Mouse (Mus musculus): ENCODE measurements around the gene Ano6. TPM values are rescaled to one million over a fixed set of nuclear protein-coding genes. Genes with fewer than 3 reads are reported as not detected.

The Ano6 gene
- polyA plus RNA-seq, 1 experiment from 2014 or later = 24.6 TPM

- Histone ChIP-seq H3K36me3 (ENCODE audit: control insufficient read depth, insufficient read depth, low read length) (no peaks in the 10 kb centered on the region), H3K27ac (ENCODE audit: low read length) (no peak overlapping the region), H3K4me3 (ENCODE audit: low read depth, low read length) (no peak overlapping the region), H3K4me2 (ENCODE audit: low read length) (no peak overlapping the region), H3K9ac (ENCODE audit: low read depth, low read length) (no peak overlapping the region), H3K27me3 (ENCODE audit: control insufficient read depth, insufficient read depth, low read depth, low read length) (no peaks in the 10 kb centered on the region), H3K4me1 (ENCODE audit: control insufficient read depth, insufficient read depth, low read length) (peaks cover 2% of the 10 kb centered on the region; the same call in 1 of the 2 replicates), H3K9me3 (replicated peaks; ENCODE audit: control insufficient read depth, low read length, poor library complexity, severe bottlenecking) (no peaks in the 10 kb centered on the region)
- 93% methylated on average over 10 of the region's 10 CpGs for WGBS
- no peak for ATAC-seq
Observed at GRCm38 (mm10) chr15:95875898-95876297, 85.3 kb downstream of the Ano6 start.

GRCm38 (mm10) chr15:95880616-95881151, 90.0 kb downstream of the Ano6 start:
- no peak for ATAC-seq
- H3K4me2 ChIP-seq (ENCODE audit: low read length) = no peak overlapping the region
- WGBS = 57% methylated on average over 10 of the region's 10 CpGs

GRCm38 (mm10) chr15:95882436-95882835, 91.8 kb downstream of the Ano6 start:
- Histone ChIP-seq H3K4me3 (ENCODE audit: low read depth, low read length) (no peak overlapping the region), H3K4me1 (ENCODE audit: control insufficient read depth, insufficient read depth, low read length) (peaks cover 8% of the 10 kb centered on the region), H3K4me2 (ENCODE audit: low read length) (no peak overlapping the region), H3K9ac (ENCODE audit: low read depth, low read length) (no peak overlapping the region), H3K27ac (ENCODE audit: low read length) (no peak overlapping the region), H3K27me3 (ENCODE audit: control insufficient read depth, insufficient read depth, low read depth, low read length) (no peaks in the 10 kb centered on the region), H3K36me3 (ENCODE audit: control insufficient read depth, insufficient read depth, low read length) (no peaks in the 10 kb centered on the region), H3K9me3 (replicated peaks; ENCODE audit: control insufficient read depth, low read length, poor library complexity, severe bottlenecking) (no peaks in the 10 kb centered on the region)
- 93% methylated on average over 4 of the region's 4 CpGs for WGBS
- no peak for ATAC-seq

More at GRCm38 (mm10) chr15:95880616-95881151, 90.0 kb downstream of the Ano6 start:
- Histone ChIP-seq H3K27me3 (ENCODE audit: control insufficient read depth, insufficient read depth, low read depth, low read length) (no peaks in the 10 kb centered on the region), H3K27ac (ENCODE audit: low read length) (no peak overlapping the region), H3K9me3 (replicated peaks; ENCODE audit: control insufficient read depth, low read length, poor library complexity, severe bottlenecking) (no peaks in the 10 kb centered on the region), H3K9ac (ENCODE audit: low read depth, low read length) (no peak overlapping the region), H3K36me3 (ENCODE audit: control insufficient read depth, insufficient read depth, low read length) (no peaks in the 10 kb centered on the region), H3K4me1 (ENCODE audit: control insufficient read depth, insufficient read depth, low read length) (peaks cover 3% of the 10 kb centered on the region; the same call in 1 of the 2 replicates), H3K4me3 (ENCODE audit: low read depth, low read length) (no peak overlapping the region)

- H3K9me3 ChIP-seq (replicated peaks; ENCODE audit: control insufficient read depth, low read length, poor library complexity, severe bottlenecking) = no peaks in the 10 kb centered on the region
- 80% methylated on average over 6 of the region's 6 CpGs for WGBS
- no peak overlapping the region for H3K4me3 ChIP-seq (ENCODE audit: low read depth, low read length)
- no peak overlapping the region for H3K9ac ChIP-seq (ENCODE audit: low read depth, low read length)
- no peak overlapping the region for H3K4me2 ChIP-seq (ENCODE audit: low read length)
- H3K36me3 ChIP-seq (ENCODE audit: control insufficient read depth, insufficient read depth, low read length) = no peaks in the 10 kb centered on the region
- ATAC-seq = no peak
- peaks cover 18% of the 10 kb centered on the region for H3K4me1 ChIP-seq (ENCODE audit: control insufficient read depth, insufficient read depth, low read length)
- no peak overlapping the region for H3K27ac ChIP-seq (ENCODE audit: low read length)
- H3K27me3 ChIP-seq (ENCODE audit: control insufficient read depth, insufficient read depth, low read depth, low read length) = no peaks in the 10 kb centered on the region
Observed at GRCm38 (mm10) chr15:95883559-95883958, 92.9 kb downstream of the Ano6 start.

DNA sequence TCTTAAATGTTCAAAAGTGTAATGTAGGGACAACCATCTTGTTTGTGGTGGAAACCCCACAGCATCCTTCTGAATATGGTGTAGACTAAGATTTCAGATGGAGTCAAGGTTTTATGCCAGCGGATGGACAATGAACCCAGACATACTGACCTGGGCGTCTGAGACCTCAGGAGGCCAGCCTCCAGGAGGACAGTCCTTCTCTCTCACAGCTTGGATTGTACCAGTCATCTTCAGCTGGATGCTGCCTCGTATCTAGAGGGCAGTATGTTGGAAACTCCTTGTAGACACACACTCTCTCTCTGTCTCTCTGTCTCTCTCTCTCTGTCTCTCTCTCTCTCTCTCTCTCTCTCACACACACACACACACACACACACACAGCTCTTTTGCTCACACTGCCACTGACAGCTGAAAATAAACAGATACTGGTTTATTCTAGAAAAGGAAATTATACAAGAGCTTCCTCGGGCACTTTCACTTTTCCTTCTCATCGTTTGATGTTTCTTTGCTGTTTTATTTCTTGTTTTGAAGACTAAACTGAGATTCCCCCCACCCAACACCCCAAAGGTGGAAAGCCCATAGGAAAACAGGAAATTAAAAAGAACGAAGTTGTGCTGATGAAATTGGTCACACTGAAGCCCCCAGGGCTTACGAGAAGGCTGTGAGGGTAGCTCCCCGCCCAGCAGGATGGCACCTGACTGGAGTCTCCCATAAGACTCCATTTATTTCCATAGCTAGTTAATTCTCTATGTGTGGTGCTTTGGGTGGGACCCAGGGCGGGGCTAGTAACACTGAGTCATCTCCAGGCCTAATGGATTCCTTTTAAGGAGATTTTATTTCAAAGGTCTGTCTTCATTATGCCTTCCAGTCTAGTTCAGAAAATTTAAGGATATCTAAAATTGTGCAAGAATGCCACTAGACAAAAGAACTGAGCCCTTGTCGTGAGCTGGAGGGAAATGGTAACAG, 94.3 kb downstream of the Ano6 start:
- no peak for ATAC-seq
- Histone ChIP-seq H3K27ac (ENCODE audit: low read length) (no peak overlapping the region), H3K36me3 (ENCODE audit: control insufficient read depth, insufficient read depth, low read length) (no peaks in the 10 kb centered on the region), H3K4me2 (ENCODE audit: low read length) (no peak overlapping the region), H3K27me3 (ENCODE audit: control insufficient read depth, insufficient read depth, low read depth, low read length) (no peaks in the 10 kb centered on the region), H3K9me3 (replicated peaks; ENCODE audit: control insufficient read depth, low read length, poor library complexity, severe bottlenecking) (no peaks in the 10 kb centered on the region; the same call in 1 of the 2 replicates), H3K4me1 (ENCODE audit: control insufficient read depth, insufficient read depth, low read length) (peaks cover 18% of the 10 kb centered on the region), H3K4me3 (ENCODE audit: low read depth, low read length) (no peak overlapping the region), H3K9ac (ENCODE audit: low read depth, low read length) (no peak overlapping the region)
- 89% methylated on average over 10 of the region's 10 CpGs for WGBS

DNA sequence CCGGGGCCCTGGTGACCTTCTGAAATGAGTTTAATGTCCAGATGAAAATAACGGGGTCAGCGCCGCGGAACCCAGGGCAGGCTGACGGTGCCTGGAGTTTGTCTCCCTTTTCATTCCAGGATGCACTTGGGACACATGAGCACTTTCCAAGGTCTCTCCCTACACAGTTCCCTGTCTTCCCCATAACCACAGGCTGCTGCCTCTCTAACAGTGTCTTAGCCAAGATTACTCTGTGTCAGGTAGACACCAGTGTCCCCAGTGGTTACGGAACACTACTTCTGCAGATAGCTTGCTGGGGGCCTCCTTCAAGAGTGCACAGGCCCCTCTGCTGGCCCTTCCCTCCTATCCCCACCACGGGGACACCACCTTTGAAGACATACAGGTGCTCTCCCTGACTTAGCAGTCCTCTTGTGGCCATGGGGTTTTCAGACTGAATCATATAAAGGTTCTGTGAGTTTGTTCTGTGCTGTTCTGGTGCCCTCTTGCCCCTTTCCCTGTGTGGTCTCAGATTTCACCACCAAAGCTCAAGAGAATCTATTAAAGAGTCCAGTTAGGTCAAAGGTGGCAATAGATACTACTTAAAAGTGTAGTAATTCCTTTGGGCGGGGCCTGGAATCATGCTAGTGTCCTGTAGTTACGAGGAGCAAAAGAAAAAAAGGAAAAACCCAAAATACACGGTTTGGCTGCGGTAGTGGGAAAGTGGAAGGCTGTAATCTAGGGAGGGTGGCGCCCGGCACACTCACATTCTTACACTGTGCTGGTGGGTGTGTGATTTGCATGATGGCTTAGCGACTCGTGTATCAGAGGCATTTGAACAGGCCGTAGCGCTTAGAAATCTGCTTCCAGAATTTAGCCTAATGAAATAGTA, 95.5 kb downstream of the Ano6 start:
- H3K4me1 ChIP-seq (ENCODE audit: control insufficient read depth, insufficient read depth, low read length) = peaks cover 15% of the 10 kb centered on the region
- H3K27me3 ChIP-seq (ENCODE audit: control insufficient read depth, insufficient read depth, low read depth, low read length) = no peaks in the 10 kb centered on the region
- no peak overlapping the region for H3K4me2 ChIP-seq (ENCODE audit: low read length)
- 81% methylated on average over 18 of the region's 18 CpGs for WGBS
- no peak overlapping the region for H3K27ac ChIP-seq (ENCODE audit: low read length)
- H3K9ac ChIP-seq (ENCODE audit: low read depth, low read length) = no peak overlapping the region
- no peaks in the 10 kb centered on the region; the same call in 1 of the 2 replicates for H3K9me3 ChIP-seq (replicated peaks; ENCODE audit: control insufficient read depth, low read length, poor library complexity, severe bottlenecking)
- no peaks in the 10 kb centered on the region for H3K36me3 ChIP-seq (ENCODE audit: control insufficient read depth, insufficient read depth, low read length)
- ATAC-seq = no peak
- H3K4me3 ChIP-seq (ENCODE audit: low read depth, low read length) = no peak overlapping the region

DNA sequence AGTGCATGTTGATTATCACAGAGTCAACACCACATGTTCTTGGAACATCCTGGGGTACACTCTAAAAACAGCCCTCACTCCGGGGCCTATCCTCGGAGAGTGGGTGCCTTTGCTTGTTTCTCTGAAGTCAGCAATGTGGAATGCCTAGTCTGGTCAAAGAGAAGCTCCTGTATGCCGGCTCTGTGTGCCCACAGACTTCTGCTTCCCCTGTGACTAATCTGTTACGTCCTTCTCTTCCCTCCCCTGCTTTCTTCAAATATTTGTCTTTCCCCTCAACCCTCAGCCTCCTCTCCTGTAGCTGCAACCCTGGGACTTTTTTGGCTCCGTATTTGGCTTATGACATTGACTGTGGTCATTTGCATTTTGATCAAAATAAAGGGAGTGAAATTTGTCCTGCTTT, 96.7 kb downstream of the Ano6 start:
- H3K4me2 ChIP-seq (ENCODE audit: low read length) = no peak overlapping the region
- H3K4me1 ChIP-seq (ENCODE audit: control insufficient read depth, insufficient read depth, low read length) = peaks cover 15% of the 10 kb centered on the region
- ATAC-seq = no peak
- no peaks in the 10 kb centered on the region for H3K27me3 ChIP-seq (ENCODE audit: control insufficient read depth, insufficient read depth, low read depth, low read length)
- no peaks in the 10 kb centered on the region; the same call in 1 of the 2 replicates for H3K9me3 ChIP-seq (replicated peaks; ENCODE audit: control insufficient read depth, low read length, poor library complexity, severe bottlenecking)
- no peak overlapping the region for H3K9ac ChIP-seq (ENCODE audit: low read depth, low read length)
- H3K27ac ChIP-seq (ENCODE audit: low read length) = no peak overlapping the region
- no peaks in the 10 kb centered on the region for H3K36me3 ChIP-seq (ENCODE audit: control insufficient read depth, insufficient read depth, low read length)
- no peak overlapping the region for H3K4me3 ChIP-seq (ENCODE audit: low read depth, low read length)
- WGBS = 35% methylated on average over 5 of the region's 5 CpGs

DNA sequence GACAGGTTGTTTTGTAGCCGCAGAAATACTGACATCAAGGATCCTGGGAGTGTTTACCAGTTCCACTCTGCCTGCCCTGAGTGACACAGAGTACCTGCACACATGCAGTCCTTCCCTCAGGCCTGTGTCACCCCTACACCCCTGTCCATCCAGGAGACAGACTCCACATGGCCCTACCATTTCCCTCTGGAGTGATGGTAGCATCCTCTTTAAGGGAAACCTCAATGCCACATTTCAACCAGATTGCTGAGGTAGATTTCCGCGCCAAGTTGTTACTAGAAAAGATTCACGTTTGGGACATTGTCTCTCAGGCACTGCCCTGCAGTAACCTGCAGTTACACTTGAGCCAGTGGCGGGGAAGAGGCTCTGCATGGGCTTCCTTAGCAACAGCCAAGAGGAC, 97.9 kb downstream of the Ano6 start:
- no peaks in the 10 kb centered on the region for H3K27me3 ChIP-seq (ENCODE audit: control insufficient read depth, insufficient read depth, low read depth, low read length)
- no peak overlapping the region for H3K9ac ChIP-seq (ENCODE audit: low read depth, low read length)
- no peaks in the 10 kb centered on the region; the same call in 1 of the 2 replicates for H3K9me3 ChIP-seq (replicated peaks; ENCODE audit: control insufficient read depth, low read length, poor library complexity, severe bottlenecking)
- no peak for ATAC-seq
- H3K27ac ChIP-seq (ENCODE audit: low read length) = no peak overlapping the region
- H3K4me2 ChIP-seq (ENCODE audit: low read length) = no peak overlapping the region
- WGBS = 80% methylated on average over 5 of the region's 5 CpGs
- peaks cover 15% of the 10 kb centered on the region for H3K4me1 ChIP-seq (ENCODE audit: control insufficient read depth, insufficient read depth, low read length)
- H3K4me3 ChIP-seq (ENCODE audit: low read depth, low read length) = no peak overlapping the region
- H3K36me3 ChIP-seq (ENCODE audit: control insufficient read depth, insufficient read depth, low read length) = no peaks in the 10 kb centered on the region

Measured in midbrain, embryonic 16.5 days (tissue).